Mouse (Mus musculus) kidney, adult 2 months (tissue): ENCODE measurements around the gene Gsto1.

Experiments used
- CTCF ChIP-seq: fragments of 200-500 bp; conservative IDR thresholded peaks from 2 replicates; pipeline ENCODE4 v1.5.1; 2011; ENCODE audit warnings: low read depth, mild to moderate bottlenecking, control low read depth, low read length, moderate library complexity, mixed read lengths; ENCODE audit not compliant: insufficient read depth, insufficient read length
- POLR2A ChIP-seq: fragments of 200-500 bp; IDR thresholded peaks from one replicate; pipeline ENCODE4 v1.6.1; 2011; ENCODE audit warnings: low read depth, low read length, control low read depth

- TF ChIP-seq CTCF (no peak), POLR2A (peak; percentile 75)
These were observed at the start of gene Gsto1 for GRCm38 (mm10) chr19:47854796-47855783.
